Mouse (Mus musculus) midbrain, embryonic 11.5 days (tissue): ENCODE measurements at regions not wholly inside any gene's neighbourhood (a gene's known extent, or its start where the extent isn't known, plus 50 kb on each side); places are given as distances from the start of the nearest gene placed in this dataset.

Experiments
- ATAC-seq: fragments of 200-750 bp; cut with Nextera tagmentation; 2 replicates; pipeline ENCODE4 v1.8.0; 2017; ENCODE audit warnings: moderate TSS enrichment, moderate library complexity; ENCODE audit not compliant: low FRiP score
- DNase-seq: peaks from one replicate; pipeline ENCODE4 v3.0.0; 2015; ENCODE audit warnings: low spot score; ENCODE audit errors: missing footprints
- H3K27ac ChIP-seq: fragments of 300-500 bp; sonication (generic); 2 replicates; pipeline ENCODE4 v1.5.1; 2014; ENCODE audit warnings: low read depth, low read length
- H3K27me3 ChIP-seq: fragments of 300-500 bp; sonication (generic); 2 replicates; pipeline ENCODE4 v1.6.1; 2014; ENCODE audit warnings: mild to moderate bottlenecking, low read length, moderate library complexity, mixed read lengths; ENCODE audit not compliant: control insufficient read depth, insufficient read depth
- H3K36me3 ChIP-seq: fragments of 300-500 bp; sonication (generic); 2 replicates; pipeline ENCODE4 v1.6.1; 2014; ENCODE audit warnings: mild to moderate bottlenecking, low read length, moderate library complexity, mixed read lengths; ENCODE audit not compliant: control insufficient read depth, insufficient read depth
- H3K4me1 ChIP-seq: fragments of 300-500 bp; sonication (generic); 2 replicates; pipeline ENCODE4 v1.6.1; 2014; ENCODE audit warnings: low read length; ENCODE audit not compliant: control insufficient read depth, insufficient read depth
- H3K4me2 ChIP-seq: fragments of 300-500 bp; sonication (generic); 2 replicates; pipeline ENCODE4 v1.6.1; 2014; ENCODE audit warnings: mild to moderate bottlenecking, moderate library complexity
- H3K4me3 ChIP-seq: fragments of 300-500 bp; sonication (generic); 2 replicates; pipeline ENCODE4 v1.5.1; 2014; ENCODE audit warnings: low read depth, low read length
- H3K9ac ChIP-seq: fragments of 300-500 bp; sonication (generic); 2 replicates; pipeline ENCODE4 v1.6.1; 2014; ENCODE audit warnings: low read length
- H3K9me3 ChIP-seq: fragments of 300-500 bp; sonication (generic); 2 replicates; pipeline ENCODE4 v1.6.1; 2016; ENCODE audit warnings: low read length; ENCODE audit not compliant: control insufficient read depth
- WGBS: fragments of 180-500 bp; shearing (Covaris S2); extraction: QIAGEN DNeasy Blood & Tissue Kit; methylation state at CpG from one replicate; pipeline ENCODE4 v1.1.7; 2014; 5-methylcytosine and 5-hydroxymethylcytosine counted together

DNA sequence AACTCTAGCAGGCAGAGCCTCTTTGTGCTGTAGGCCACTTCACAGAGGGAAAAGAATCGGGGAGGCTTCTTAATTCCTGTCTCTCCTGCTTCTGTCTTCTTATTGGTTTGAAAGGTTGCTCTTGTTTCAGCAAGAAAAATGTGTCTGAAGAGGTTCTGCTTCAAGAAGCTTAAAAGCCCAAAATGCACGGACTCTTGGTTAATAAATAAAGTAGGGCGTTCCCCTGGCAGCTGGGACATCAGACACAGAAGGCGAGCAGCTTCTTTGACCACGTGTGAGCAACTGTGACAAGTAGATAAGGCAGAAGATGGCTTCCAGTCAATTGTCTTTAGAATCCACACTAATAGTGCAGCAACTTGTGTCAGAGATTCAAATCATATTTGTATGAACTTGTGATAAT lies 226.9 kb upstream of the Arrdc4 start:
- Histone ChIP-seq H3K4me1 (peaks cover 6% of the 10 kb centered on the region), H3K9ac (no peak overlapping the region), H3K4me2 (no peak overlapping the region), H3K36me3 (no peaks in the 10 kb centered on the region), H3K9me3 (no peaks in the 10 kb centered on the region), H3K4me3 (no peak overlapping the region), H3K27ac (no peak overlapping the region), H3K27me3 (no peaks in the 10 kb centered on the region)
- DNase-seq, result no peak
- 38% methylated on average over 5 of the region's 5 CpGs for WGBS
- no peak for ATAC-seq

DNA sequence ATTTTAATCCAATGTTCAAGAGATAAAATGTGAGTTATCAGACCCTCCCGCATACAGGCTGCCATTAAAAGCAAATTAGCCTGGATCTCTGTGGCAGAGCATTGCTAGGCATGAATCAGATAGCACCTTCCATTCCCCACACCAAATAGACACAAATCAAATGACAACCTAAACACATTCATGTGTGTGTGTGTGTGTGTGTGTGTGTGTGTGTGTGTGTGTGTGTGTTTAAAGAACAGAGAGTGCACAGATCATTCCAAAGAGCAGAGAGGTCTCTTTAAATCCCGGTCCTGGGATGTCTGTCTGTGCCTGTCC lies 226.5 kb upstream of the Arrdc4 start:
- Histone ChIP-seq H3K27ac (no peak overlapping the region), H3K4me3 (no peak overlapping the region), H3K9ac (no peak overlapping the region), H3K9me3 (no peaks in the 10 kb centered on the region), H3K4me1 (peaks cover 6% of the 10 kb centered on the region), H3K36me3 (no peaks in the 10 kb centered on the region), H3K4me2 (no peak overlapping the region), H3K27me3 (no peaks in the 10 kb centered on the region)
- DNase-seq (peak; percentile 85), ATAC-seq (no peak)
- 62% methylated on average over 2 of the region's 2 CpGs for WGBS

DNA sequence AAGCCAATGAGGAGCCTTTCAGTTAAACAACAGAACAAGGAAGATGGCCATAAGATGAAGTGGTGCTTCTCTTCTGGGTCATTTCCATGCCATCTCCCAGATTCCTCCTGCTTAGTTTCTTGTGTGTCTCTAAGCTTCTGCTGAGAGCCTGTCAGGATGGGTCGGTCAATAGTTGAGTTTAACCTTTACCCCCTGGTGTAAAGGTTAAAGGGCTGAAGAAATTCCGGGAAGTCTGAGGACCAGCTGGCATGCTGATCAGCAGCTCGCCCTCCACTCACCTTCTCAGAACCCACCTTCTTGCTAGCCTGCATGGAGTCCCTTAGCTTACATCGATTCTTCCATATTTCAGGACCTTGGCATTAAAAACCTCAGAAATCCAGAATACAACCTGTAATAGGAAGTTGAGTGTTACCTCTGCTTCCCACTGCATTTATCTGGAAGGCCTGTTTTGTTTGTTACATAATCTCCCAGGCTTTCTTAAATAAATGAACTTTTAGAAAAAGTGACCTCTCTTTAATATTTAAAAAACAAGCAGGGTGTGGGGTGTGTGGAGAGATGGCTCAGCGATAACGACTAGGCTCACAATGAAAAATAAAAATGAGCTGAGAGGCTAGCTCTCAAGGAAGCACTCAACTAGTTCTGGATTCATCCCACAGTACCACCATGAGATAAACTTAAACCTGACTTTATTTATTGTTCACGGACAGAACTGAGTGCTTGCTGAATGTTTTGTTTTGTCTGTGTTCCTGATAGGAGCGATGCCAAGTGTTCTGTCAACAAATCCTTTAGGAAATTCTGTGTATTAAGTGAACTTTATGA lies 225.9 kb upstream of the Arrdc4 start:
- DNase-seq (peak; percentile 61), ATAC-seq (no peak)
- no peak overlapping the region for H3K27ac ChIP-seq
- H3K4me2 ChIP-seq, result no peak overlapping the region
- no peak overlapping the region for H3K4me3 ChIP-seq
- no peaks in the 10 kb centered on the region for H3K9me3 ChIP-seq
- WGBS, result 72% methylated on average over 8 of the region's 8 CpGs
- H3K36me3 ChIP-seq, result no peaks in the 10 kb centered on the region
- peaks cover 6% of the 10 kb centered on the region for H3K4me1 ChIP-seq
- no peak overlapping the region for H3K9ac ChIP-seq
- no peaks in the 10 kb centered on the region for H3K27me3 ChIP-seq

DNA sequence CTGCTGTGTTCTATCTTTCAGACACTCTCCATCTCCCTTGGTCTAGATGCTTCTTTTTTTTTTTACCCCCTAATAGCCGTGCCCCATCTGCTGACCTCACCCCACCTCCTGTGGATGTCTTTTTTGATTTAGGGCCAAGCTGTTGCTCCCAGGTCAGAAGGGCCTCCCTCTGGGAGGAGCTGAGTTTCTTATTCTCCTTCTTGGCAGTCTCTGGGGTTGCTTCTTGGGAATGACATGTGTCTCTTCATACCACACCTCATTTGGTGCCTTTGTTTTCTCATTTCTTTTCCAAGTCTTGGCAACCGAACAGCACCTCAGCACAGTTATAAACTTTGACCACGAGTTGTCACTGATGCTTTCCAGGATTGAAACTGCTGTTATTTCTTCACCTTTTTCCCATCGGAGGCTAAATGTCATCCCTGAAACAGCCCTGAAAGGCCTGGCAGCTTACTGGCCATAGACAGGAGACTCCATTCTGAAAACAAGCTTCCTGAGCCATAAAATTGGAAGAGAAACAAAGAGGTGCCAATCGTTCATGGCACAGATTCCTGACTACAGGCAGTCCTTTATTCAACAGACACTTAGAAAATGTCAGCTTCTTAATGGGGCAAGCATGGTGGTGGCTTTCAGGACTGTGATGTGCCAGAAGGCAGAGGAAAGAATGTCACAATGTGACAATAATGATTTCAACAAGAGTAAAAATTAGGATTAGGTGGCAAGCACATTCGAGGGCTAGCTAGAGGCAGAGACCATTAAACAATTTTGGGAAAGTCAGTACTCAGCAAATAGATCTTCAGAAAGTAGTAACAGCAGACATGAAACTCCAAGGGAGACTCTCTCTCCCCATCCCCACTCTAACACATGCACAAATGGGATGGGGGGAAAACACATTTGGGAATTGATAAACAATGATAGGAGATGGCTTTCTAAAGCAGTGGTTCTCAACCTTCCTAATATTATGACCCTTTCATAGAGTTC lies 197.1 kb upstream of the Arrdc4 start:
- WGBS, result 40% methylated on average over 6 of the region's 6 CpGs
- H3K9me3 ChIP-seq, result no peaks in the 10 kb centered on the region
- no peaks in the 10 kb centered on the region for H3K27me3 ChIP-seq
- no peak overlapping the region for H3K27ac ChIP-seq
- no peak overlapping the region for H3K9ac ChIP-seq
- H3K4me2 ChIP-seq, result no peak overlapping the region
- no peaks in the 10 kb centered on the region for H3K36me3 ChIP-seq
- no peaks in the 10 kb centered on the region for H3K4me1 ChIP-seq
- no peak overlapping the region for H3K4me3 ChIP-seq
- no peak for DNase-seq
- ATAC-seq, result no peak

- WGBS, result 77% methylated on average over 14 of the region's 14 CpGs
- ATAC-seq (no peak), DNase-seq (peak; percentile 72)
- Histone ChIP-seq H3K4me1 (no peaks in the 10 kb centered on the region), H3K36me3 (no peaks in the 10 kb centered on the region), H3K9ac (no peak overlapping the region), H3K4me3 (no peak overlapping the region), H3K4me2 (no peak overlapping the region), H3K9me3 (no peaks in the 10 kb centered on the region), H3K27ac (no peak overlapping the region), H3K27me3 (no peaks in the 10 kb centered on the region)
Observed at GRCm38 (mm10) chr7:68930627-68931334, 181.7 kb upstream of the Arrdc4 start.

DNA sequence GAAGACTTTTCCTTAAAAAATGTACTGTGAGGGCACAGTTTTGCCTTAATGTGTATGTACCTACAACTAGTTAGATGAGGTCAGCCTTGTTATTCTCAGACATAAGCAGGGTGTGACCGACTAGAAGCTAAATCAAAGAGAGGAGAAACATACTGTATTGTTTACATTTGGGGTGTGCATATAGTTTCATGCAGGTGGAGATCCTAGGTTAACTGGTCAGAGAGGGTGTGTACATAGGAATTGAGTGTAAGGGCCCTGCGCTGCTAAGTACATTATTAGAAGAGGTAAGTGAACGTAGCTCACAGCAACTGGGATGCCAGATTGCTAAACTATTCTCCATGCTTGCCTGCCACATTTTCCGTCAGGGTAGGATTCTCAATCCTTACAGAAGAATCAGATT lies 180.6 kb upstream of the Arrdc4 start:
- Histone ChIP-seq H3K27ac (no peak overlapping the region), H3K4me1 (no peaks in the 10 kb centered on the region), H3K36me3 (no peaks in the 10 kb centered on the region), H3K27me3 (no peaks in the 10 kb centered on the region), H3K9ac (no peak overlapping the region), H3K4me3 (no peak overlapping the region), H3K4me2 (no peak overlapping the region), H3K9me3 (no peaks in the 10 kb centered on the region)
- ATAC-seq (no peak), DNase-seq (no peak)
- WGBS, result 93% methylated on average over 4 of the region's 4 CpGs

DNA sequence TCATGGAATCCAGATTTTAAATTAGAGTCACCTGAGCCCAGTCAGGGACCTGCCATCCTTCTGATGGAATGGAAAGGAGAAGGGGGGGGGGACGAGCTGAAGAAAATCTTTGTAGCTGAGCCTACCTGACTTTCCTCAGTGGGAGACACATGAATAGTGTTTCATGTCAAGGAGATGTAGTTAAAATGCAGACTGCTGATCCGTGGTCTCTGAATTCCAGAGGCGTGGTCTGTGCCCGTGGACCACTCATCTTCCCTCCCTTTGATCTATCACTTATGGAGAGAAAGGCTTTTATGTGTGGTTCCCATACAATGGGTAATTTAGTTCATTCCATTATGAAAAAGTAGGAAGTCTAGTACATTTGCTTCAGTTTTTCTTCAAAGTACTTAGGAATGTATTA lies 176.6 kb upstream of the Arrdc4 start:
- Histone ChIP-seq H3K9me3 (no peaks in the 10 kb centered on the region), H3K4me2 (no peak overlapping the region), H3K27me3 (no peaks in the 10 kb centered on the region), H3K27ac (no peak overlapping the region), H3K4me3 (no peak overlapping the region), H3K36me3 (no peaks in the 10 kb centered on the region), H3K4me1 (no peaks in the 10 kb centered on the region), H3K9ac (no peak overlapping the region)
- ATAC-seq (no peak), DNase-seq (peak; percentile 73)
- 66% methylated on average over 4 of the region's 4 CpGs for WGBS

- no peaks in the 10 kb centered on the region for H3K36me3 ChIP-seq
- no peak overlapping the region for H3K27ac ChIP-seq
- no peaks in the 10 kb centered on the region for H3K4me1 ChIP-seq
- DNase-seq (no peak), ATAC-seq (no peak)
- H3K9ac ChIP-seq, result no peak overlapping the region
- 83% methylated on average over 9 of the region's 9 CpGs for WGBS
- H3K27me3 ChIP-seq, result no peaks in the 10 kb centered on the region
- H3K9me3 ChIP-seq, result no peaks in the 10 kb centered on the region
- no peak overlapping the region for H3K4me3 ChIP-seq
- no peak overlapping the region for H3K4me2 ChIP-seq
Observed at GRCm38 (mm10) chr7:68918632-68919435, 169.8 kb upstream of the Arrdc4 start.
